Mouse (Mus musculus): ENCODE measurements around the gene Sft2d1. TPM values are rescaled to one million over a fixed set of nuclear protein-coding genes. Genes with fewer than 3 reads are reported as not detected.
A peak's percentile ranks its signal among the peaks of the same experiment; 100 is the strongest.

The Sft2d1 gene
- polyA plus RNA-seq, 1 experiment from 2014 or later, result 135 TPM

DNA sequence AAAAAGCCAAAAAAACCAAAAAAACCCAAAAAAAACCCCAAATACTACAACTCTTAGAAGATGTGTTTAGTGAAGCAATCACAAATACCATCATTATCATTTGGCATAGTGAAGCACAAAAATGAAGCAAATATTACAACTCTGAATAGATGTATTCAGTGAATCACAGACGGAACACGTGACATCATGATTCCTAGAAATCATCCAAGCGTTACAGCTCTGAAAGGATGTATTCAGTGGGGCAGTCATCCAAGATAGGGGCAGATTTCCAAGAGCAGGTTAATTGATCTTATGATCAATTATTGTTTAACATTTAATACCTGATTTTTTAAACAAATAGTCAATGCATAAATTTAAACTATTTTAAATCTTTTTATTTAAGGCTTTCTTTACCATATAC lies 33.6 kb upstream of the Sft2d1 start:
- Histone ChIP-seq H3K9me3 (ENCODE audit: control insufficient read depth) (no peaks in the 10 kb centered on the region), H3K9ac (ENCODE audit: low read depth, low read length) (no peak overlapping the region), H3K4me2 (replicated peaks; ENCODE audit: low read depth) (no peak overlapping the region), H3K4me3 (ENCODE audit: low read depth, low read length) (no peak overlapping the region), H3K27me3 (replicated peaks; ENCODE audit: control insufficient read depth, insufficient read depth, low read length) (peaks cover 2% of the 10 kb centered on the region; the same call in 1 of the 2 replicates), H3K36me3 (ENCODE audit: control insufficient read depth, insufficient read depth) (no peaks in the 10 kb centered on the region), H3K4me1 (replicated peaks; ENCODE audit: control insufficient read depth, insufficient read depth, low read length) (no peaks in the 10 kb centered on the region), H3K27ac (ENCODE audit: low read depth, low read length) (no peak overlapping the region)
- no peak for ATAC-seq
- no peak for TF ChIP-seq CTCF (IDR thresholded peaks at IDR 0.05; ENCODE audit: low read depth)
- 86% methylated on average over 3 of the region's 3 CpGs for WGBS

DNA sequence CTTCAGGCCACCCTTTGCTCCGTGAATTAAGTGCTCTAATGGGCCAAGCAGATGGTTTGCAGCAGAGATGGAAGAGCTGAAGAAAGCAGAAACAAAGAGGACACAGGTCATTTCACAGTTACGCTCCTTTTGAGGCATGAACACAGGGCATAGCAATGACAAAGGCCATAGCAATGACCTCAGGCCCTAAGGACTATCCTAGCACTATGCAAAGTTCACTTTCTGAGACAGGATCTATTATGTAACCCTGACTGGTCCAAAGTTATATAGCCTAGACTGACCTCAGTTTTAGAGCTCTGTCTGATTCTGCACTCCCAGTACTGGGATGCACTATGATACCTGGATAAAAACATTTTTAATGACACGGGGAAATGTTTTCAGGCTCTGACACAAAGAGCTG lies 32.5 kb upstream of the Sft2d1 start:
- TF ChIP-seq CTCF (IDR thresholded peaks at IDR 0.05; ENCODE audit: low read depth), result no peak
- Histone ChIP-seq H3K36me3 (ENCODE audit: control insufficient read depth, insufficient read depth) (no peaks in the 10 kb centered on the region), H3K4me3 (ENCODE audit: low read depth, low read length) (no peak overlapping the region), H3K4me1 (replicated peaks; ENCODE audit: control insufficient read depth, insufficient read depth, low read length) (no peaks in the 10 kb centered on the region), H3K27ac (ENCODE audit: low read depth, low read length) (no peak overlapping the region), H3K9ac (ENCODE audit: low read depth, low read length) (no peak overlapping the region), H3K27me3 (replicated peaks; ENCODE audit: control insufficient read depth, insufficient read depth, low read length) (no peaks in the 10 kb centered on the region; the same call in 1 of the 2 replicates), H3K4me2 (replicated peaks; ENCODE audit: low read depth) (no peak overlapping the region), H3K9me3 (ENCODE audit: control insufficient read depth) (no peaks in the 10 kb centered on the region)
- ATAC-seq, result no peak
- 71% methylated on average over 3 of the region's 3 CpGs for WGBS

DNA sequence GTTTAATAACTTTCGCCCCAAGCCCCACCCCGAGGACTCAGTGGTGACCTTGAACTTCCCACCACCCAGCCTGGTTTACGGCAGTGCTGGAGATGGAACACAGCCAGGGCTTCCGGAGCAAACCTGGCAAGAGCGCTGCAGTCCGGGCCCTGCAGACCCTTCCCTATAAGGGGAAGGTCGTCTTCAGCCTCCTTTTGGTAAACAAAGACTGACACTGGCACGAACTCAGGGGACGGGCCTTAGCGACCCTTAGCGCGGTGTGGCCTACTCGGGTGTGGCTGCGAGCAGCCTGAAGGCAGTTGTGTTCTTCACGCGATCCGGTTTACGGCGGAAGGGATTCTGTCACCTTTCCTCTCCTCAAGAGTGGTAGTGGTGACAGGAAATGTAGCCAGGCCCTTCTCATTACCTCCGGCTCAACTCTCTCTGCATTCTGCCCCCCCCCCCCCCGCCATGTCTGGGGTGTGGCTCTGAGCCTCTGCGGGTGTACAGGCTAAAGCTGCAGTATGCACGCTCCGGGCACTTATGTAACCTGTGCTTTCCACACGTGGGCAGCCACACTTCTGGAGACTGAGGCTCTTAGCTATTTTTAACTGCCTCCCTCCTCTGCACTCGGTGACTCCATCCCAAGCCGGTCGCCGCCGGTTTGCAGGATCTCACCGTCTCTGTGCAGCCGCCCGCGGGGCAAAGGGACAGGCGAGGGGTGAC lies 27.9 kb upstream of the Sft2d1 start, which contains the start of gene Mpc1:
Gene Mpc1 (plus strand): TSS at position 84 of the 705 bp plus-strand sequence.
- no peaks in the 10 kb centered on the region for H3K4me1 ChIP-seq (replicated peaks; ENCODE audit: control insufficient read depth, insufficient read depth, low read length)

DNA sequence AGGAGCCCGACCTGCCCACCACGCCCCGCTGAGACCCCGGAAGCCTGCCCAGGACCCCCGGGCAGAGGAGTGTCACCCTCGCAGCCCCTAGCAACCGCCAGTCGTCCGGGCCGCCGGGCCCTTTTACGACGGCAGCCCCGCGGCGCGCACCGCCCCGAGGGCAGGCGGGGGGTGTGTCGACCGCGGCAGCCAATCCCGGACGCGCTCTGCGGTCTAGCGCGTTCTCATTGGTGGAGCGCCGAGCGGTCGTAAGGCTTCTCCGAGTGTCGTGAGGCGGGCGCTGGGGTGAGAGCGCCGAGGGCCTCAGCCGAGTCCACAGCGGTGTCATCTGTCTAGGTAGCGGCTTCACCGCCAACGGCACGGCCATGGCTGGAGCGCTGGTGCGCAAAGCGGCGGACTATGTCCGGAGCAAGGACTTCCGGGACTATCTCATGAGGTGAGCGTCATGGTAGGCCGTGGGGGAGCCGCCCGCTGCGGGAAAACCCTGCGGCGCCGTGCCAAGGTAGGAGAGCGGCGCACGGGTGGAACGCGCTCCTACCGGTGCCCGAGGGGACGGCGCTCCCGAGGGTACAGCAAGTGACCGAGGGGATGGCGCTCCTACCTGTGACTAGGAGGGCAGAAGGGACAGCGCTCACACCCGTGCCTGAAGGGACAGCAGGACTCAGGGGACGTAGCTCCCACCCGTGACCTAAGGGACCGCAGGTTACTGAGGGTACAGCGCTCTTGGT lies 27.2 kb upstream of the Sft2d1 start:
- H3K27me3 ChIP-seq (replicated peaks; ENCODE audit: control insufficient read depth, insufficient read depth, low read length), result no peaks in the 10 kb centered on the region
- under 1% methylated on average over 77 of the region's 77 CpGs for WGBS
- peak overlapping the region; percentile 90 for H3K4me3 ChIP-seq (ENCODE audit: low read depth, low read length)
- peak; percentile 98 for ATAC-seq
- H3K4me2 ChIP-seq (replicated peaks; ENCODE audit: low read depth), result peak overlapping the region; percentile 98
- H3K9me3 ChIP-seq (ENCODE audit: control insufficient read depth), result no peaks in the 10 kb centered on the region
- H3K36me3 ChIP-seq (ENCODE audit: control insufficient read depth, insufficient read depth), result no peaks in the 10 kb centered on the region
- H3K4me1 ChIP-seq (replicated peaks; ENCODE audit: control insufficient read depth, insufficient read depth, low read length), result no peaks in the 10 kb centered on the region
- peak overlapping the region; percentile 95 for H3K27ac ChIP-seq (ENCODE audit: low read depth, low read length)
- peak; percentile 61 for TF ChIP-seq CTCF (IDR thresholded peaks at IDR 0.05; ENCODE audit: low read depth)
- H3K9ac ChIP-seq (ENCODE audit: low read depth, low read length), result peak overlapping the region; percentile 74

More for the DNA sequence above, 27.9 kb upstream of the Sft2d1 start, which contains the start of gene Mpc1:
- peak within 1 kb of the TSS; percentile 90 for H3K4me3 ChIP-seq (ENCODE audit: low read depth, low read length)
- H3K27ac ChIP-seq (ENCODE audit: low read depth, low read length), result peak within 1 kb of the TSS; percentile 95
- no peaks in the 10 kb centered on the region for H3K9me3 ChIP-seq (ENCODE audit: control insufficient read depth)
- 0% methylated on average over 34 of the region's 35 CpGs for WGBS
- H3K9ac ChIP-seq (ENCODE audit: low read depth, low read length), result peak within 1 kb of the TSS; percentile 74
- H3K36me3 ChIP-seq (ENCODE audit: control insufficient read depth, insufficient read depth), result no peaks in the 10 kb centered on the region
- peak within 1 kb of the TSS; percentile 98 for H3K4me2 ChIP-seq (replicated peaks; ENCODE audit: low read depth)
- ATAC-seq, result peak; percentile 71
- no peaks in the 10 kb centered on the region for H3K27me3 ChIP-seq (replicated peaks; ENCODE audit: control insufficient read depth, insufficient read depth, low read length)
- TF ChIP-seq CTCF (IDR thresholded peaks at IDR 0.05; ENCODE audit: low read depth), result no peak

DNA sequence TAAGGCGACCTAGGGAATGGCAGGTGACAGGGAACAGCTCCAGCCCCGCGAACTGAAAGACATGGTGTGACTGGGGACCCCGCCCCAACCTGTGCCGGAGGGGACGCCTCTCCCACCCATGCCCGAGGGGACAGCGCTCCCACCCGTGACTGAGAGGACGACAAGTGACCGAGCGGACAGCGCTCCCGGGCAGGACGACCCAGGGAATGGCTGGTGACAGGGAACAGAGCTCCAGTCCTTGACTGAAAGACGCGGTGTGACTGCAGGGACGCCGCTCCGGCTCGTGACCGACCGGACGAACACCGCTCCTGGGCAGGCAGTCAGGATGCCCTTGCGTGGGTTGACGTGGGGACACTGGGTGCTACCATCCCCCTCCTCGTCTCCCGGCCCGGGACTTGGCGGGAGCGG lies 26.6 kb upstream of the Sft2d1 start:
- H3K36me3 ChIP-seq (ENCODE audit: control insufficient read depth, insufficient read depth), result no peaks in the 10 kb centered on the region
- H3K9me3 ChIP-seq (ENCODE audit: control insufficient read depth), result no peaks in the 10 kb centered on the region
- H3K27me3 ChIP-seq (replicated peaks; ENCODE audit: control insufficient read depth, insufficient read depth, low read length), result no peaks in the 10 kb centered on the region
- H3K4me1 ChIP-seq (replicated peaks; ENCODE audit: control insufficient read depth, insufficient read depth, low read length), result no peaks in the 10 kb centered on the region
- H3K9ac ChIP-seq (ENCODE audit: low read depth, low read length), result peak overlapping the region; percentile 74
- peak overlapping the region; percentile 98 for H3K4me2 ChIP-seq (replicated peaks; ENCODE audit: low read depth)
- 1% methylated on average over 32 of the region's 32 CpGs for WGBS
- peak overlapping the region; percentile 95 for H3K27ac ChIP-seq (ENCODE audit: low read depth, low read length)
- peak; percentile 7 for ATAC-seq
- peak overlapping the region; percentile 90 for H3K4me3 ChIP-seq (ENCODE audit: low read depth, low read length)
- no peak; the same call in none of the 2 replicates for TF ChIP-seq CTCF (IDR thresholded peaks at IDR 0.05; ENCODE audit: low read depth)

DNA sequence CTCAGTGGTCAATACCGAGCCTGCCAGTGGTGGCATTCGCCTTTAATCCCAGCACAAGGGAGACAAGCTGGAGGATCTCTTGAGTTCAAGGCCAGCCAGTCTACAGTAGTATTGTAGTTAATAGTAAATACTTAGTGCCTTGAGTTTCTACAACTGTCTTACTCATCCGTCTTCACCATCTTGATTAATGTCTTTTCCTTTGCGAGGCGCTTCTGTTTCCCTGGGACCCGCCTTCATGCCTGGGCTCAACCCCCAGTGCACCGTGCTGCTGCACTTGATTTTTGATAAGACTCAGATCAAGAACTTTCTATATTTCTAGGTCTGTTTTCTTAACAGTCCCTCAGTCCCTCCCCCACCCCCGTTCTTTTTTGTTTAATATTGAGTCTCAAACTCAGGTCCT lies 25.8 kb upstream of the Sft2d1 start:
- no peak for ATAC-seq
- H3K27me3 ChIP-seq (replicated peaks; ENCODE audit: control insufficient read depth, insufficient read depth, low read length), result no peaks in the 10 kb centered on the region
- no peak overlapping the region for H3K9ac ChIP-seq (ENCODE audit: low read depth, low read length)
- peak overlapping the region; percentile 98 for H3K4me2 ChIP-seq (replicated peaks; ENCODE audit: low read depth)
- H3K4me3 ChIP-seq (ENCODE audit: low read depth, low read length), result peak overlapping the region; percentile 90
- H3K27ac ChIP-seq (ENCODE audit: low read depth, low read length), result no peak overlapping the region
- no peaks in the 10 kb centered on the region for H3K4me1 ChIP-seq (replicated peaks; ENCODE audit: control insufficient read depth, insufficient read depth, low read length)
- WGBS, result 38% methylated on average over 8 of the region's 8 CpGs
- no peaks in the 10 kb centered on the region; the same call in 1 of the 2 replicates for H3K36me3 ChIP-seq (ENCODE audit: control insufficient read depth, insufficient read depth)
- no peaks in the 10 kb centered on the region for H3K9me3 ChIP-seq (ENCODE audit: control insufficient read depth)
- TF ChIP-seq CTCF (IDR thresholded peaks at IDR 0.05; ENCODE audit: low read depth), result no peak
